Mouse (Mus musculus) cerebellum, adult 2 months (tissue): Measurements from ENCODE around the gene Kirrel3. TPM values are rescaled to one million over a fixed set of nuclear protein-coding genes. Genes with fewer than 3 reads are reported as not detected.

ENCODE experiments used
- DNase-seq, 2 experiments: peaks; one replicate each; pipeline ENCODE4 v3.0.0; 2021
- H3K27ac ChIP-seq: fragments of 200-500 bp; 2 replicates; pipeline ENCODE4 v1.5.1; 2012; ENCODE audit warnings: low read length, control low read depth, inconsistent platforms; ENCODE audit not compliant: insufficient read depth
- H3K27me3 ChIP-seq: fragments of 200-500 bp; 2 replicates; pipeline ENCODE4 v1.6.1; 2012; ENCODE audit warnings: inconsistent platforms, mild to moderate bottlenecking, low read length, moderate library complexity; ENCODE audit not compliant: control insufficient read depth, insufficient read depth
- H3K4me1 ChIP-seq: fragments of 200-500 bp; 2 replicates; pipeline ENCODE4 v1.6.1; 2011; ENCODE audit warnings: low read length; ENCODE audit not compliant: control insufficient read depth, insufficient read depth
- H3K4me3 ChIP-seq: fragments of 200-500 bp; replicated peaks from 2 replicates; pipeline ENCODE3; 2011; ENCODE audit warnings: mild to moderate bottlenecking, low read depth, low read length, control low read depth; ENCODE audit not compliant: insufficient read depth
- CTCF ChIP-seq: fragments of 200-500 bp; IDR thresholded peaks from 2 replicates; pipeline ENCODE4 v1.5.1; 2011; ENCODE audit warnings: low read depth, mild to moderate bottlenecking, control low read depth, low read length, moderate library complexity, borderline replicate concordance; ENCODE audit not compliant: insufficient read depth
- POLR2A ChIP-seq: fragments of 200-500 bp; IDR thresholded peaks from 2 replicates; pipeline ENCODE4 v1.6.1; 2011; ENCODE audit warnings: low read length, control low read depth, borderline replicate concordance; ENCODE audit not compliant: insufficient read depth
- whole genome bisulfite sequencing: fragments of 180-500 bp; shearing (Covaris S2); methylation state at CpG from one replicate; pipeline ENCODE4 v1.1.7; 2018; 5-methylcytosine and 5-hydroxymethylcytosine counted together
- polyA plus RNA-seq: library from polyadenylated mRNA; depleted of rRNA; stranded (reverse); fragments of >200 nt; gene quantifications from 2 replicates; pipeline ENCODE4 v1.2.3, GENCODE M21; 2012

Gene Kirrel3
- polyA plus RNA-seq, 1 experiment: 63.5 TPM

- Histone ChIP-seq H3K27me3 (no peaks in the 10 kb centered on the region), H3K4me3 (no peak overlapping the region), H3K27ac (no peak overlapping the region), H3K4me1 (peaks cover 3% of the 10 kb centered on the region; the same call in 1 of the 2 replicates)
- DNase-seq: no peak
- 83% methylated on average over 8 of the region's 8 CpGs for WGBS
- TF ChIP-seq POLR2A (no peak), CTCF (no peak)
These were observed 119.8 kb downstream of the Kirrel3 start for GRCm38 (mm10) chr9:34605486-34605885.

DNA sequence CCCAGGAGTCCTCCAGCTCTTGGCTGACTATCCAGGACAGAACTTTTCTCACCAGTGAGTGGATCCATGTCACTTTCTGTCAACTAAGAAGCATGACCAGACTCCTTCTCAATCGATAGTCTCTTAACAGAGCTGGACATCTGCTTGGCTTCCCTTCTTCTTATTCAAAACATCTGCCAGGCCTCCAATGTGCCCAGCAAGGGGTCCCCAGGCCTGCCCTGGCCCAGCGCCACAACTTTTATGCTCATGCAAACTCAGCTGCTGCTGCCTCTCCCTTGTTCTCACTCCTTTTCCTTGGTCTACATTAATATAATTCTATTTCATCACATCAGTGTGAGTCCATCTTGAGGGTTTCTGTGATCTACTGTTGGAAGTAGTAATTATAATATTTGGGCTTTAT lies 122.3 kb downstream of the Kirrel3 start:
- TF ChIP-seq CTCF (no peak), POLR2A (no peak)
- DNase-seq: peak in 1 of 2 experiments; percentile 30
- Histone ChIP-seq H3K4me1 (peaks cover 12% of the 10 kb centered on the region), H3K27me3 (no peaks in the 10 kb centered on the region), H3K4me3 (no peak overlapping the region), H3K27ac (no peak overlapping the region)
- WGBS: 24% methylated on average over 2 of the region's 2 CpGs

- Histone ChIP-seq H3K27me3 (no peaks in the 10 kb centered on the region), H3K27ac (no peak overlapping the region), H3K4me3 (no peak overlapping the region), H3K4me1 (peaks cover 27% of the 10 kb centered on the region)
- 6% methylated on average over 6 of the region's 6 CpGs for WGBS
- DNase-seq: peak; percentile 84 to 87
- TF ChIP-seq CTCF (no peak), POLR2A (no peak)
These were observed 127.4 kb downstream of the Kirrel3 start for GRCm38 (mm10) chr9:34612886-34613769.

- Histone ChIP-seq H3K27me3 (no peaks in the 10 kb centered on the region), H3K4me3 (no peak overlapping the region), H3K27ac (no peak overlapping the region), H3K4me1 (peaks cover 25% of the 10 kb centered on the region)
- TF ChIP-seq CTCF: no peak
- TF ChIP-seq POLR2A: no peak
- peak in 1 of 2 experiments; percentile 28 for DNase-seq
- 33% methylated on average over 6 of the region's 6 CpGs for WGBS
These were observed 132.4 kb downstream of the Kirrel3 start for GRCm38 (mm10) chr9:34618099-34618498.

- Histone ChIP-seq H3K4me3 (no peak overlapping the region), H3K27ac (no peak overlapping the region), H3K27me3 (no peaks in the 10 kb centered on the region), H3K4me1 (peaks cover 17% of the 10 kb centered on the region)
- 90% methylated on average over 3 of the region's 3 CpGs for WGBS
- no peak for TF ChIP-seq POLR2A
- TF ChIP-seq CTCF: no peak
- no peak for DNase-seq
These were observed 134.2 kb downstream of the Kirrel3 start for GRCm38 (mm10) chr9:34619913-34620312.

DNA sequence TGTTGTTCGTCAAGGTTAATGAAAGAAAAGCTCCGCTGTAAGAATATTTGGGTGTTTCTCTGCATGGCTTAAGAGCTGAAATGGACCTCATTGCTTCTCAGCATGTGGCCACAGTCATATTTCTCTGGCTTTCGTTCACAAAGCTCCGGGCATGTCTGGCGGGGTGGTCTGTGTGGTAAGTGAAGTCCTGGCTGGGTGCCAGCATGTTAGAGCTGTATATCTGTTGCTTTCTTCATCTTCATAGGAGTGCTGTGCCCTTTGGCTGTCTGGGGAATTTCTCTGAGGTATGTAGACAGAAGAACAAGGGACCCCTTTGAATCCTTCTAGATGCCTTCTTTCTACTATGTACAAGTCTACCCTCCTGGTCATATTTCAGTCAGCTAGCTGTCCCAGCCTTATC lies 137.8 kb downstream of the Kirrel3 start:
- H3K27ac ChIP-seq: no peak overlapping the region
- DNase-seq: no peak
- 60% methylated on average over 5 of the region's 5 CpGs for WGBS
- H3K4me1 ChIP-seq: peaks cover 11% of the 10 kb centered on the region
- no peak for TF ChIP-seq CTCF
- no peak for TF ChIP-seq POLR2A
- no peaks in the 10 kb centered on the region for H3K27me3 ChIP-seq
- no peak overlapping the region for H3K4me3 ChIP-seq

GRCm38 (mm10) chr9:34624021-34624420 lies 138.3 kb downstream of the Kirrel3 start:
- 76% methylated on average over 2 of the region's 2 CpGs for WGBS
- no peak for DNase-seq
- Histone ChIP-seq H3K4me1 (peaks cover 16% of the 10 kb centered on the region), H3K4me3 (no peak overlapping the region), H3K27me3 (no peaks in the 10 kb centered on the region), H3K27ac (no peak overlapping the region)
- TF ChIP-seq POLR2A (no peak), CTCF (no peak)

DNA sequence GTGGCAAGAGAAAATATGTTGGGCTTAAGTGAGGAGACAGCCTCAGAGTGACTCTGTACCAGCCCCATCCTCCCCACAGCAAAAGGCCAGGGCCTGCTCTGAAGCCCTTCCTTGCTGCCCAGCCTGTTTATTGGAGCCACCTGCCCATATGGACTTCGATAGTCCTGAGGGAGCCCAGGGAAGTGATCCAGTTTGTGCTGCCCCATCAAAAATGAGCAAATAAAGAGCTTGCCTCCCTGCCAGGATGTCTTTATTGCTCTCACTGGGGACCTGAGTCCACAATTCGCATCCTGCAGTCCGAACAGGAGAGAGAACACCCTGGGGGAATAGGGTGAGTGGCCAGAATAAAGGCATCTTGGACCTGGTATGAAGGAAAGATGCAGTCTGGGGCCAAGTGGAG lies 143.1 kb downstream of the Kirrel3 start:
- 12% methylated on average over 3 of the region's 3 CpGs for WGBS
- Histone ChIP-seq H3K4me1 (peaks cover 11% of the 10 kb centered on the region), H3K4me3 (no peak overlapping the region), H3K27me3 (no peaks in the 10 kb centered on the region), H3K27ac (no peak overlapping the region)
- TF ChIP-seq POLR2A: no peak
- TF ChIP-seq CTCF: no peak
- peak; percentile 40 to 56 for DNase-seq
